Mouse (Mus musculus): ENCODE data around the gene Lyst. TPM values are rescaled to one million over a fixed set of nuclear protein-coding genes. Genes with fewer than 3 reads are reported as not detected.
"Not testable (repeated sequence)": the region's sequence is repeated elsewhere in the genome, so short reads cannot be mapped to it uniquely, and the experiment has no call there.

The Lyst gene
- polyA plus RNA-seq, 1 experiment from 2014 or later, result 6.4 TPM

- WGBS, result 86% methylated on average over 3 of the region's 3 CpGs
- no peak for ATAC-seq (ENCODE audit: low FRiP score, low TSS enrichment)
Measured at GRCm38 (mm10) chr13:13637577-13637976, 47.4 kb downstream of the Lyst start.

GRCm38 (mm10) chr13:13637981-13638380 is 47.8 kb downstream of the Lyst start:
- ATAC-seq (ENCODE audit: low FRiP score, low TSS enrichment) (no peak), DNase-seq (no peak)
- WGBS, result 91% methylated on average over 6 of the region's 6 CpGs
- Histone ChIP-seq H3K36me3 (ENCODE audit: control insufficient read depth, insufficient read depth, low read length) (0 out of 2 replicates have a peak, but pooled peaks cover 10% of the 10 kb centered on the region), H3K27ac (replicated peaks; ENCODE audit: low read depth, low read length) (no peak overlapping the region), H3K4me1 (ENCODE audit: control insufficient read depth, insufficient read depth, low read length) (no peaks in the 10 kb centered on the region), H3K4me2 (ENCODE audit: low read length) (no peak overlapping the region), H3K4me3 (replicated peaks; ENCODE audit: low read depth, low read length) (no peak overlapping the region), H3K9me3 (ENCODE audit: control insufficient read depth, low read length) (no peaks in the 10 kb centered on the region), H3K9ac (replicated peaks; ENCODE audit: low read length) (no peak overlapping the region), H3K27me3 (ENCODE audit: control insufficient read depth, insufficient read depth, low read length) (no peaks in the 10 kb centered on the region)

More at GRCm38 (mm10) chr13:13637577-13637976, 47.4 kb downstream of the Lyst start:
- H3K9ac ChIP-seq (replicated peaks; ENCODE audit: low read length), result no peak overlapping the region
- H3K4me3 ChIP-seq (replicated peaks; ENCODE audit: low read depth, low read length), result no peak overlapping the region
- no peak overlapping the region for H3K4me2 ChIP-seq (ENCODE audit: low read length)
- H3K27me3 ChIP-seq (ENCODE audit: control insufficient read depth, insufficient read depth, low read length), result no peaks in the 10 kb centered on the region
- no peaks in the 10 kb centered on the region for H3K9me3 ChIP-seq (ENCODE audit: control insufficient read depth, low read length)
- H3K27ac ChIP-seq (replicated peaks; ENCODE audit: low read depth, low read length), result no peak overlapping the region
- 0 out of 2 replicates have a peak, but pooled peaks cover 10% of the 10 kb centered on the region for H3K36me3 ChIP-seq (ENCODE audit: control insufficient read depth, insufficient read depth, low read length)
- H3K4me1 ChIP-seq (ENCODE audit: control insufficient read depth, insufficient read depth, low read length), result no peaks in the 10 kb centered on the region
- DNase-seq, result no peak

GRCm38 (mm10) chr13:13638725-13639124 is 48.5 kb downstream of the Lyst start:
- peak; percentile 11 for DNase-seq
- Histone ChIP-seq H3K4me2 (ENCODE audit: low read length) (no peak overlapping the region), H3K4me3 (replicated peaks; ENCODE audit: low read depth, low read length) (no peak overlapping the region), H3K27ac (replicated peaks; ENCODE audit: low read depth, low read length) (no peak overlapping the region), H3K9me3 (ENCODE audit: control insufficient read depth, low read length) (no peaks in the 10 kb centered on the region), H3K36me3 (ENCODE audit: control insufficient read depth, insufficient read depth, low read length) (0 out of 2 replicates have a peak, but pooled peaks cover 10% of the 10 kb centered on the region), H3K27me3 (ENCODE audit: control insufficient read depth, insufficient read depth, low read length) (no peaks in the 10 kb centered on the region), H3K9ac (replicated peaks; ENCODE audit: low read length) (no peak overlapping the region), H3K4me1 (ENCODE audit: control insufficient read depth, insufficient read depth, low read length) (no peaks in the 10 kb centered on the region)
- WGBS, result 35% methylated on average over 4 of the region's 4 CpGs
- ATAC-seq (ENCODE audit: low FRiP score, low TSS enrichment), result no peak

DNA sequence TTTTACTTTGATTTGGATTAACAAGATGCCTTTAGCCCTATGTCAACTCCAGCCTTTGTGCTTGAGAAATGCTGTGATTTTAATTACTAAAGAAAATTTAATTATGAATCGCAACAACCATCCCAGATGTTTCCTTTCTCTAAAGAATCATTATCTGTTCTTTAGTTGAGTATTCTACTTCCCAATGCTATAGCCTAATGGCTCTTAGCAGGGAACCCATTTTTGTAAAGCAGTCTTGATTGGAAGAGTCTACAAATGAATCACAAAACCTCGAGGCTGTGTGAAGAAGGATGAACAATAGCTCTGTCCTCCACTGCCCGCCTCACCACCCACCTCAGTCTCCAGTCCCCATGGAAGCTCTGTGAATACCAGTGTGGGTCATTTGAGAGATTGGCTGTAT is 57.1 kb downstream of the Lyst start:
- H3K9me3 ChIP-seq (ENCODE audit: control insufficient read depth, low read length), result no peaks in the 10 kb centered on the region
- 58% methylated on average over 3 of the region's 3 CpGs for WGBS
- no peaks in the 10 kb centered on the region for H3K4me1 ChIP-seq (ENCODE audit: control insufficient read depth, insufficient read depth, low read length)
- H3K27me3 ChIP-seq (ENCODE audit: control insufficient read depth, insufficient read depth, low read length), result no peaks in the 10 kb centered on the region
- H3K4me3 ChIP-seq (replicated peaks; ENCODE audit: low read depth, low read length), result no peak overlapping the region
- no peak for DNase-seq
- H3K4me2 ChIP-seq (ENCODE audit: low read length), result no peak overlapping the region
- ATAC-seq (ENCODE audit: low FRiP score, low TSS enrichment), result no peak
- H3K27ac ChIP-seq (replicated peaks; ENCODE audit: low read depth, low read length), result no peak overlapping the region
- peaks cover 3% of the 10 kb centered on the region; the same call in 1 of the 2 replicates for H3K36me3 ChIP-seq (ENCODE audit: control insufficient read depth, insufficient read depth, low read length)
- no peak overlapping the region for H3K9ac ChIP-seq (replicated peaks; ENCODE audit: low read length)

DNA sequence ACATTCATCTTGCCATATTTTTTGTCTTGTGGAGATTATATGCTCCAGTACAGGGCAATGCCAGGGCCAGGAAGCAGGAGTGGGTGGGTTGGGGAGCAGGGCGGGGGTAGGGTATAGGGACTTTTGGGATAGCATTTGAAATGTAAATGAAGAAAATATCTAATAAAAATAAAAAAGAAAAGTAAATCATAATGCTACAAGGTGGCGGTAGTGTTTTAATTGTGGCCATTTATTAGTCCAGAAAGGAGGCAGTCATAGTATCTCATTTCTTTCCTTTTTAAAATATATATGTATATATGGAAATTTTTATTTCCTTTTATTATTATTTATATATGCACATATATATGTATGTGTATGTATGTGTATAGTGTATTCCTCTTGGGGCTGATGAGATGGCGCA is 65.3 kb downstream of the Lyst start:
- H3K27ac ChIP-seq (replicated peaks; ENCODE audit: low read depth, low read length), result no peak overlapping the region
- no peaks in the 10 kb centered on the region for H3K4me1 ChIP-seq (ENCODE audit: control insufficient read depth, insufficient read depth, low read length)
- H3K9ac ChIP-seq (replicated peaks; ENCODE audit: low read length), result no peak overlapping the region
- DNase-seq (no peak), ATAC-seq (ENCODE audit: low FRiP score, low TSS enrichment) (no peak)
- 94% methylated on average over 3 of the region's 3 CpGs for WGBS
- no peak overlapping the region for H3K4me2 ChIP-seq (ENCODE audit: low read length)
- H3K9me3 ChIP-seq (ENCODE audit: control insufficient read depth, low read length), result no peaks in the 10 kb centered on the region
- H3K36me3 ChIP-seq (ENCODE audit: control insufficient read depth, insufficient read depth, low read length), result 0 out of 2 replicates have a peak, but pooled peaks cover 3% of the 10 kb centered on the region
- H3K4me3 ChIP-seq (replicated peaks; ENCODE audit: low read depth, low read length), result no peak overlapping the region
- no peaks in the 10 kb centered on the region for H3K27me3 ChIP-seq (ENCODE audit: control insufficient read depth, insufficient read depth, low read length)

DNA sequence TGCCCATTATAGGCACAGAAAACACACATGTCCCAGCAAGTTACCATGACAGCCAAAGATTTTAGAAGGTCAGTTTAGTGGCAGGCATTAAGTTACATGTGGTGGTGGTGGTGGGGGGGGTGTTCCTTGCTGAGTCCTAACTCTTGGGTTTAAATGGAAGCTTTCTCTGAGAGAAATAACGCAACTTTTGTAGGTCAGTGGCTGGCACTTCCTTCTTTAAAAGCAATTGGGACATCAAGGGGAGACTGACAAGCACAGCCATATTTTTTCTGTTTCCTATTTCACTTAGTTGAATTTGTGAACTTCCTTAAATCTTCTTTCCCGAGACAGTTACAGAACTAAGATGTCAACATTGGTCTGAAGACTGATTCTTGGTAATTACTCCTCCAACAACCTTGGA is 75.9 kb downstream of the Lyst start:
- not testable (repeated sequence) for DNase-seq; H3K4me1 ChIP-seq (ENCODE audit: control insufficient read depth, insufficient read depth, low read length); H3K4me2 ChIP-seq (ENCODE audit: low read length); H3K9ac ChIP-seq (replicated peaks; ENCODE audit: low read length); ATAC-seq (ENCODE audit: low FRiP score, low TSS enrichment); H3K9me3 ChIP-seq (ENCODE audit: control insufficient read depth, low read length); H3K4me3 ChIP-seq (replicated peaks; ENCODE audit: low read depth, low read length); H3K27me3 ChIP-seq (ENCODE audit: control insufficient read depth, insufficient read depth, low read length); H3K27ac ChIP-seq (replicated peaks; ENCODE audit: low read depth, low read length)
- WGBS, result 91% methylated on average over 2 of the region's 2 CpGs
- peaks cover 18% of the 10 kb centered on the region; the same call in 1 of the 2 replicates for H3K36me3 ChIP-seq (ENCODE audit: control insufficient read depth, insufficient read depth, low read length)

GRCm38 (mm10) chr13:13670669-13671068 is 80.5 kb downstream of the Lyst start:
- H3K4me2 ChIP-seq (ENCODE audit: low read length), result no peak overlapping the region
- H3K27me3 ChIP-seq (ENCODE audit: control insufficient read depth, insufficient read depth, low read length), result no peaks in the 10 kb centered on the region
- peaks cover 16% of the 10 kb centered on the region for H3K36me3 ChIP-seq (ENCODE audit: control insufficient read depth, insufficient read depth, low read length)
- ATAC-seq (ENCODE audit: low FRiP score, low TSS enrichment) (no peak), DNase-seq (no peak)
- H3K9me3 ChIP-seq (ENCODE audit: control insufficient read depth, low read length), result no peaks in the 10 kb centered on the region
- H3K27ac ChIP-seq (replicated peaks; ENCODE audit: low read depth, low read length), result no peak overlapping the region
- no peak overlapping the region for H3K9ac ChIP-seq (replicated peaks; ENCODE audit: low read length)
- H3K4me1 ChIP-seq (ENCODE audit: control insufficient read depth, insufficient read depth, low read length), result no peaks in the 10 kb centered on the region
- WGBS, result 65% methylated on average over 5 of the region's 5 CpGs
- H3K4me3 ChIP-seq (replicated peaks; ENCODE audit: low read depth, low read length), result no peak overlapping the region

- no peak for DNase-seq
- no peak for ATAC-seq (ENCODE audit: low FRiP score, low TSS enrichment)
- Histone ChIP-seq H3K4me1 (ENCODE audit: control insufficient read depth, insufficient read depth, low read length) (no peaks in the 10 kb centered on the region), H3K4me2 (ENCODE audit: low read length) (no peak overlapping the region), H3K36me3 (ENCODE audit: control insufficient read depth, insufficient read depth, low read length) (peaks cover 16% of the 10 kb centered on the region), H3K27ac (replicated peaks; ENCODE audit: low read depth, low read length) (no peak overlapping the region), H3K9ac (replicated peaks; ENCODE audit: low read length) (no peak overlapping the region), H3K27me3 (ENCODE audit: control insufficient read depth, insufficient read depth, low read length) (no peaks in the 10 kb centered on the region), H3K9me3 (ENCODE audit: control insufficient read depth, low read length) (no peaks in the 10 kb centered on the region), H3K4me3 (replicated peaks; ENCODE audit: low read depth, low read length) (no peak overlapping the region)
- WGBS, result 61% methylated on average over 6 of the region's 6 CpGs
Measured at GRCm38 (mm10) chr13:13671585-13672328, 81.6 kb downstream of the Lyst start.

All from midbrain, embryonic 14.5 days (tissue).